In genomic region chr6:72415181-72415580, GRCm38 (mm10) we compare ENCODE assay signal across 9 mouse cellular contexts. TPM values are rescaled to one million over a fixed set of nuclear protein-coding genes. Genes with fewer than 3 reads are reported as not detected.
A peak's percentile ranks its signal among the peaks of the same experiment; 100 is the strongest.
DNase-seq lines count a peak whose midpoint lies in the region; ATAC-seq and TF ChIP-seq lines count a peak whose summit lies in the region.
"Had no signal": no experiment of that assay in that cellular context is flagged by ENCODE, and none has a peak within 500 bp of the region (broad histone marks: within the 10 kb centered on the region; RNA-seq: fewer than 3 reads in every experiment).

No protein-coding gene starts in this region.

- peak overlapping the region; percentile 45 for H3K9ac ChIP-seq in ES-Bruce4 (ENCODE audit: low read depth, poor library complexity, severe bottlenecking)
- H3K9ac ChIP-seq in forebrain, postnatal 0 days, result no peak overlapping the region
- H3K9ac ChIP-seq in liver, embryonic 16.5 days (ENCODE audit: low read depth, low read length), result peak overlapping the region; percentile 75; the same call in 1 of the 2 replicates

- ATAC-seq in forebrain, postnatal 0 days, result no peak
- ATAC-seq in liver, embryonic 16.5 days (ENCODE audit: low read depth), result no peak

- no peaks in the 10 kb centered on the region for H3K9me3 ChIP-seq in heart, embryonic 10.5 days
- H3K9me3 ChIP-seq in ES-Bruce4 (replicated peaks; ENCODE audit: control insufficient read depth, insufficient read depth, low read length, poor library complexity, severe bottlenecking), result no peaks in the 10 kb centered on the region
- no peaks in the 10 kb centered on the region for H3K9me3 ChIP-seq in forebrain, postnatal 0 days (ENCODE audit: low read length)
- no peaks in the 10 kb centered on the region for H3K9me3 ChIP-seq in liver, embryonic 16.5 days (replicated peaks; ENCODE audit: control insufficient read depth, low read length)

- peaks cover 31% of the 10 kb centered on the region for H3K36me3 ChIP-seq in heart, embryonic 10.5 days
- peaks cover 2% of the 10 kb centered on the region; the same call in 1 of the 2 replicates for H3K36me3 ChIP-seq in ES-Bruce4 (ENCODE audit: control insufficient read depth, insufficient read depth, low read length, poor library complexity, severe bottlenecking)
- H3K36me3 ChIP-seq in forebrain, postnatal 0 days (ENCODE audit: insufficient read depth), result peaks cover 19% of the 10 kb centered on the region
- peaks cover 3% of the 10 kb centered on the region for H3K36me3 ChIP-seq in liver, embryonic 16.5 days (ENCODE audit: control insufficient read depth, insufficient read depth)

- H3K4me3 ChIP-seq in heart, embryonic 10.5 days, result peak overlapping the region; percentile 90
- H3K4me3 ChIP-seq in ES-Bruce4 (ENCODE audit: low read depth, low read length), result peak overlapping the region; percentile 47
- H3K4me3 ChIP-seq in forebrain, postnatal 0 days (ENCODE audit: low read depth, low read length), result no peak overlapping the region
- H3K4me3 ChIP-seq in liver, embryonic 16.5 days (ENCODE audit: low read depth, low read length), result peak overlapping the region; percentile 68

- WGBS in heart, embryonic 10.5 days, result 79% methylated on average over 5 of the region's 5 CpGs
- 92% methylated on average over 5 of the region's 5 CpGs for WGBS in forebrain, postnatal 0 days
- WGBS in liver, embryonic 16.5 days (ENCODE audit: insufficient replicate concordance), result 64% methylated on average over 5 of the region's 5 CpGs

- TF ChIP-seq POLR2A in ES-Bruce4 (IDR thresholded peaks at IDR 0.05; ENCODE audit: insufficient read depth, low read length), result no peak

- no peak for TF ChIP-seq CTCF in ES-Bruce4 (IDR thresholded peaks at IDR 0.05; ENCODE audit: low read depth, low read length)
- no peak for TF ChIP-seq CTCF in forebrain, postnatal 0 days (IDR thresholded peaks at IDR 0.05; ENCODE audit: low read depth)

- no peak overlapping the region for H3K27ac ChIP-seq in heart, embryonic 10.5 days
- no peak overlapping the region for H3K27ac ChIP-seq in ES-Bruce4 (ENCODE audit: insufficient read depth, low read length)
- no peak overlapping the region for H3K27ac ChIP-seq in forebrain, postnatal 0 days (ENCODE audit: low read depth, low read length)
- H3K27ac ChIP-seq in liver, embryonic 16.5 days (ENCODE audit: low read length), result peak overlapping the region; percentile 52

- no peak for TF ChIP-seq EP300 in ES-Bruce4 (IDR thresholded peaks at IDR 0.05; ENCODE audit: insufficient read depth, low read depth, low read length)

- peak overlapping the region; percentile 70 for H3K4me2 ChIP-seq in forebrain, postnatal 0 days (ENCODE audit: low read depth)
- H3K4me2 ChIP-seq in liver, embryonic 16.5 days (ENCODE audit: low read depth, low read length), result peak overlapping the region; percentile 75

- H3K27me3 ChIP-seq in heart, embryonic 10.5 days (ENCODE audit: insufficient read depth, poor library complexity, severe bottlenecking), result no peaks in the 10 kb centered on the region
- no peaks in the 10 kb centered on the region for H3K27me3 ChIP-seq in ES-Bruce4 (ENCODE audit: control insufficient read depth, insufficient read depth, low read length, poor library complexity, severe bottlenecking)
- H3K27me3 ChIP-seq in forebrain, postnatal 0 days (ENCODE audit: insufficient read depth, low read length), result no peaks in the 10 kb centered on the region
- H3K27me3 ChIP-seq in liver, embryonic 16.5 days (ENCODE audit: control insufficient read depth, insufficient read depth, low read depth, low read length), result no peaks in the 10 kb centered on the region

- DNase-seq in heart, embryonic 10.5 days (ENCODE audit: low spot score), result no peak
- DNase-seq in heart, adult 18-20 months, result no peak
- DNase-seq in forebrain, postnatal 0 days, result no peak
- no peak for DNase-seq in thymus, postnatal 36 days
- no peak for DNase-seq in thymus, postnatal 10 days (ENCODE audit: low spot score in 2 of 2)
- DNase-seq in frontal cortex, postnatal 10 days (ENCODE audit: low spot score in 2 of 2), result no peak
- DNase-seq: embryo, embryonic 11 days had no signal

- H3K4me1 ChIP-seq in heart, embryonic 10.5 days, result peaks cover 14% of the 10 kb centered on the region
- H3K4me1 ChIP-seq in ES-Bruce4 (ENCODE audit: control insufficient read depth, insufficient read depth, low read length), result no peaks in the 10 kb centered on the region
- H3K4me1 ChIP-seq in forebrain, postnatal 0 days (ENCODE audit: insufficient read depth), result peaks cover 11% of the 10 kb centered on the region; the same call in 1 of the 2 replicates
- H3K4me1 ChIP-seq in liver, embryonic 16.5 days (ENCODE audit: control insufficient read depth, low read depth, low read length), result peaks cover 32% of the 10 kb centered on the region

RNA-seq across cellular contexts. Expression of gene Ggcx, which starts 1.1 kb away (rescaled TPM):
- 28.6 and 29.2 TPM in 2 replicates for polyA plus RNA-seq in heart, embryonic 10.5 days (2016; fragmentation: Nextera tagmentation; extraction: Ambion mirVana)
- 10 to 100 TPM; 26.0 to 34.2 TPM for total RNA-seq in heart, adult 18-20 months (2021)
- polyA plus RNA-seq in ES-Bruce4 (2011; ENCODE audit: insufficient read depth, insufficient read length, low read depth, missing spikeins), result 16.6 and 18.8 TPM in 2 replicates
- total RNA-seq in forebrain, postnatal 0 days (2014; rRNA removed), result 11.9 and 25.3 TPM in 2 replicates
- polyA plus RNA-seq in forebrain, postnatal 0 days (2015; fragmentation: Nextera tagmentation; extraction: Ambion mirVana), result 7.5 and 9.9 TPM in 2 replicates
- polyA plus RNA-seq in liver, embryonic 16.5 days (2015; fragmentation: Nextera tagmentation; extraction: Ambion mirVana), result 29.6 and 31.7 TPM in 2 replicates

RNA-seq across cellular contexts. Expression of gene Mat2a, which starts 24.2 kb away (rescaled TPM):
- 353 and 387 TPM in 2 replicates for polyA plus RNA-seq in heart, embryonic 10.5 days (2016; fragmentation: Nextera tagmentation; extraction: Ambion mirVana)
- 100 to 1,000 TPM; 130 to 166 TPM for total RNA-seq in heart, adult 18-20 months (2021)
- polyA plus RNA-seq in ES-Bruce4 (2011; ENCODE audit: insufficient read depth, insufficient read length, low read depth, missing spikeins), result 200 and 211 TPM in 2 replicates
- total RNA-seq in forebrain, postnatal 0 days (2014; rRNA removed), result 125 and 145 TPM in 2 replicates
- 222 and 246 TPM in 2 replicates for polyA plus RNA-seq in forebrain, postnatal 0 days (2015; fragmentation: Nextera tagmentation; extraction: Ambion mirVana)
- 124 and 131 TPM in 2 replicates for polyA plus RNA-seq in liver, embryonic 16.5 days (2015; fragmentation: Nextera tagmentation; extraction: Ambion mirVana)

RNA-seq across cellular contexts. Expression of gene Vamp8, which starts 24.7 kb away (rescaled TPM):
- 130 and 137 TPM in 2 replicates for polyA plus RNA-seq in heart, embryonic 10.5 days (2016; fragmentation: Nextera tagmentation; extraction: Ambion mirVana)
- 10 to 100 TPM; 70.0 to 79.6 TPM for total RNA-seq in heart, adult 18-20 months (2021)
- polyA plus RNA-seq in ES-Bruce4 (2011; ENCODE audit: insufficient read depth, insufficient read length, low read depth, missing spikeins), result 25.6 and 28.4 TPM in 2 replicates
- 10.3 and 11.8 TPM in 2 replicates for total RNA-seq in forebrain, postnatal 0 days (2014; rRNA removed)
- 21.3 and 27.1 TPM in 2 replicates for polyA plus RNA-seq in forebrain, postnatal 0 days (2015; fragmentation: Nextera tagmentation; extraction: Ambion mirVana)
- polyA plus RNA-seq in liver, embryonic 16.5 days (2015; fragmentation: Nextera tagmentation; extraction: Ambion mirVana), result 212 and 230 TPM in 2 replicates

RNA-seq across cellular contexts. Expression of gene Vamp5, which starts 34.9 kb away (rescaled TPM):
- polyA plus RNA-seq in heart, embryonic 10.5 days (2016; fragmentation: Nextera tagmentation; extraction: Ambion mirVana), result 40.5 and 44.7 TPM in 2 replicates
- 10 to 100 TPM; 48.9 to 61.5 TPM for total RNA-seq in heart, adult 18-20 months (2021)
- polyA plus RNA-seq in ES-Bruce4 (2011; ENCODE audit: insufficient read depth, insufficient read length, low read depth, missing spikeins), result 1.9 and 2.2 TPM in 2 replicates
- 12.7 and 17.1 TPM in 2 replicates for total RNA-seq in forebrain, postnatal 0 days (2014; rRNA removed)
- 11.6 and 13.1 TPM in 2 replicates for polyA plus RNA-seq in forebrain, postnatal 0 days (2015; fragmentation: Nextera tagmentation; extraction: Ambion mirVana)
- polyA plus RNA-seq in liver, embryonic 16.5 days (2015; fragmentation: Nextera tagmentation; extraction: Ambion mirVana), result 54.9 and 62.8 TPM in 2 replicates

RNA-seq across cellular contexts. Expression of gene Rnf181, which starts 48.4 kb away (rescaled TPM):
- polyA plus RNA-seq in heart, embryonic 10.5 days (2016; fragmentation: Nextera tagmentation; extraction: Ambion mirVana), result 119 and 127 TPM in 2 replicates
- total RNA-seq in heart, adult 18-20 months (2021), result 10 to 100 TPM; 37.5 to 41.6 TPM
- 79.6 and 84.0 TPM in 2 replicates for polyA plus RNA-seq in ES-Bruce4 (2011; ENCODE audit: insufficient read depth, insufficient read length, low read depth, missing spikeins)
- total RNA-seq in forebrain, postnatal 0 days (2014; rRNA removed), result 66.9 and 76.3 TPM in 2 replicates
- polyA plus RNA-seq in forebrain, postnatal 0 days (2015; fragmentation: Nextera tagmentation; extraction: Ambion mirVana), result 117 and 124 TPM in 2 replicates
- polyA plus RNA-seq in liver, embryonic 16.5 days (2015; fragmentation: Nextera tagmentation; extraction: Ambion mirVana), result 86.5 and 91.9 TPM in 2 replicates
